Mouse (Mus musculus): ENCODE measurements at regions not wholly inside any gene's neighbourhood (a gene's known extent, or its start where the extent isn't known, plus 50 kb on each side); places are given as distances from the start of the nearest gene placed in this dataset.

- no peak for TF ChIP-seq CTCF (IDR thresholded peaks at IDR 0.05; ENCODE audit: extremely low read depth, insufficient read depth, low read length)
- TF ChIP-seq POLR2A (IDR thresholded peaks at IDR 0.05; ENCODE audit: extremely low read depth, insufficient read depth, low read length), result no peak
These were observed 103.4 kb downstream of the Olfm1 start for GRCm38 (mm10) chr2:28296183-28296582.
